Mouse (Mus musculus) embryonic stem cell, embryonic (primary cell): ENCODE measurements around the gene Lce1m.
"Not testable (repeated sequence)": the region's sequence is repeated elsewhere in the genome, so short reads cannot be mapped to it uniquely, and the experiment has no call there.

ENCODE experiments used
- CTCF ChIA-PET, 4 experiments: fragments of 300-600 bp in 2 of 4; fragments of 350-600 bp in 2 of 4; sonication (Branson Sonifier 250); formaldehyde crosslinking; loops; one replicate each; lab custom pipeline; 2022; ENCODE audit warnings: inconsistent platforms in 2 of 4; lab: Charles Lee
- POLR2A ChIA-PET, 4 experiments: fragments of 300-600 bp in 2 of 4; fragments of 350-600 bp in 2 of 4; sonication (Branson Sonifier 250); formaldehyde crosslinking; loops; one replicate each; lab custom pipeline; 2022; ENCODE audit warnings: antibody characterized with exemption in 4 of 4, inconsistent platforms in 1 of 4; lab: Charles Lee

Gene Lce1m

DNA sequence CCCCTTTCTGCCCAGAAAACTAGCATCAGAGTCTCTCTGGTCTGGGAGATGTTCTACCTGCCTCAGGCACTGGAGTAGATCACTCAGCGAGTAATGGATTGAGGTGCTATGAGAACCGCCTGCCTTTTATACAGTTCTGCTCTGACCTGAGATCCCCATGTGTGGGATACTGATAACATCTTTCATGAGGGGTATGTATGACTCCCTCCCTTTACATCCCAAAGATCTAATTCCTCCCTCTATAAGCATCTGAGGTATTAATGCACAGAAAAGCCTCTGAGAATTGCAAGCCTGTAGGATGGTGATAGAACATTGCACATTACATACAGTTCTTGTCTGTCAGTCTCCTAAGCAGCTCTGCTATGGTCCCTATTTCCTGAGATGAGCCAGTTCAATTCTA lies at the start of gene Lce1m:
Gene Lce1m (minus strand): TSS at position 101 of the 400 bp plus-strand sequence.
- ChIA-PET CTCF (no interaction called here), POLR2A (no interaction called here)

DNA sequence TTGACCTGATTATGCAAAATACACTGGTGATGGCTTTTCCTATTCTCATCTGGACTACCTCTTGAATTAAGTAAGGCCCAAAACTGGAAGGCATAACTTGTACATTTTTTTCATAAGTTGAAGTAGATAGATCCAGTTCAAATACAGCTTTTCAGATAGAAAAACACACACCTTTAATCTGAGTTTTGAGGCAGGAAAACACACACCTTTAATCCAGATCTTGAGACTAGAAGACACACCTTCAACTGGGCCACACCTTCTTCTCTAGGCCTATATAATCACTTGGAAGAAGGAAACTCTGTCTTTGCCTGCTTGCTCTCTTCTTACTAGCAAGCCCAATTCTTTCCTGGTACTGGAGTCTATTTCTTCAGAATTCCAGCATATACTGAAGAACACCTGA lies 49.7 kb upstream of the Lce1m start, which contains the start of gene Gm4858:
Gene Gm4858 (plus strand): TSS at position 301 of the 400 bp plus-strand sequence.
- CTCF ChIA-PET, POLR2A ChIA-PET: not testable (repeated sequence)

DNA sequence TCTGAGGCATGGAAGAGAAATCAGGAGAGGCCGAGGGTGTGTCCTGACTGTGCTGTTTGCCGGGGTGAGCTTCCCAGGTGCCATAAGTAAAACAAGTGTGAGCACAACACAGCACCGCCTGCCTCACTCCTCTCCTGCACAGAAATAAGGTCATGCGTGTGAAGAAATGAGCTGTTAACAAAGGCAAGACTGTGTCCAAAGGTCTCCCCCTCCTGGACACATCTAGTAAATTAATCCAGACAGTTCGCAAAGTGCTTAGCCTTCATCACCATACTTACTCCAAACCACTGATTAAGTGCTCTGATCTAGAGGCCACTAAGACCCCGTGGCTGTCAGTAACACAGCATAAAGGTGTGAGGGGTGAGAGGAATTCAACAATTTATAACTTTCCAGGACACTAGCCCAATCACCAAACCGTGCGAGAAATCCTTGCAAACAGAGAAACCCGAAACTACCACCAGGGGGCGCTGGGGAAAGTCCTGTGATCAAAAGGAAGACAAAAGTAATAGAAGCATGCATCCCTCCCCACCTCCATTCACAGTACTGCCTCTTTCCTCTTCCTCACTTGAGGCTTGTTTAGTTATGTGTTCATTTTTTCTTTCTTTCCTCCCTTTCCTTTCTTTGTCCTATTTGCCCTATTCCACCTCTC lies 34.1 kb upstream of the Lce1m start:
- POLR2A ChIA-PET: no interaction called here
- CTCF ChIA-PET: interaction anchor here (0.6 to 1.0 kb wide), 16 partner anchors 9 to 902 kb away, joined by 3 to 8 read pairs (median 3); partner anchors contain the start of gene Crct1 (in 1 of the 4)

DNA sequence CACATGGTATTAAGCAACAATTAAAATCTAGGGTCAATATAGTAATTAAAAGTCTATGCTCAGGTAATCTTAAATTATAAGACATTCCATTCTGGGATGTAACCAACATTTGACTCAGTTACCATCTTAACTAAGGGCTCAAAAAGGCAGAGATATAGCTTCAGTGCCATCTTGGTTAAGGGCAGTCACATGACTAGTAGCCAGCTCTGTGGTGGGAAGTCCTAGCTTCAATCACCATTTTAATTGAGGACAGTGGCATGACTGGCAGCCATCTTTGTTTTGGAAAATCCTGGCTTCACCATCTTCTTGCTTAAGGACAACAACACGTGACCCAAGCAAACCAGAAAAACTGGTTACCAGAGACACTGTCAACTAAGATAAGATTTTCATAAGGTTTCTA lies 31.3 kb upstream of the Lce1m start:
- ChIA-PET CTCF (interaction anchor here in 1 of 4 experiments (0.6 kb wide), 1 partner anchor 461 kb away, joined by 3 read pairs; no protein-coding TSS in a partner anchor), POLR2A (interaction anchor here in 1 of 4 experiments (0.6 to 0.7 kb wide), 2 partner anchors 63 to 294 kb away, joined by 3 read pairs; no protein-coding TSS in a partner anchor)

DNA sequence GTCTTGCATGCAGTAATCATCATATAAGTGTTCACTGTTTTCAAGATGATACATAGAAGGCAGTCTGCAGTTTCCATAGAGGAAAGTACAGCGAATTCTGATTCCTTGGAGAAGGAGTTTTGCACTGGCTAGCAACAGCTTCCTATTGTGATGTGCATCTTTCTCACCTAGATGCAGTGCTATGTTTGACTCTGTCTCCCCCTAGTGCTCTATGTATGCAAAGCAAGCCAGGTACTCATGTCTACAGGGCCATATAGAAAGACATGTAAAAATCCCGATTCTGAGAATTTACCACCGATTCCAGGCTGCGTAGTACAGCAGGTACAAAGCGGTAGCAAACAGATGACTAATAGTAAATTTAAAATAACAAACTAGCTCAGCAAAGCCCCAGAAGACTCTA lies 12.6 kb upstream of the Lce1m start:
- POLR2A ChIA-PET: interaction anchor here in 1 of 4 experiments (1.2 kb wide), 1 partner anchor 10 kb away, joined by 3 read pairs; no protein-coding TSS in a partner anchor
- CTCF ChIA-PET: interaction anchor here (0.6 to 2.6 kb wide), 33 partner anchors 8 to 889 kb away, joined by 3 to 20 read pairs (median 4); partner anchors contain the start of genes Crct1 (in 3 of the 4), Lce3c (in 1 of the 4) and Lelp1 (in 1 of the 4)

DNA sequence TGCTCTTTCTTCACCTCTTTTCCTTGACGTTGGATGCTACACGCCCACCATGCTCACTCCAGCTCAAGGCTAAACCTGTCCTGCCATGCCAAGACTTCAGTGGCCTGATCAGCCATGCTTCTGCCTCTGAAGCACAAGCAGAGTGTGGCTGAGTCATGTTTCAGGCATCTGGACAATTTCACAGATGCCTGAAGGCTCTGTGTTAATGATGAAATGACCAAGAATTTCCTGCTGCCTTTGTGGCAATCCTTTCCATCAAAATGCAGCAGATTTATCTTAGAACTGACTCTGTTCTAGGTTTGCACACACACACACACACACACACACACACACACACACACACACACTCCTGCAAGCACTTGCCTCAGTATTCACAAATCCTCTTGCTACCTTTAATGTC lies 6.6 kb upstream of the Lce1m start:
- ChIA-PET CTCF (interaction anchor here in 2 of 4 experiments (0.6 to 1.7 kb wide), 2 partner anchors 13 to 122 kb away, joined by 3 read pairs; no protein-coding TSS in a partner anchor), POLR2A (interaction anchor here in 1 of 4 experiments (0.6 to 1.3 kb wide), 2 partner anchors 10 to 421 kb away, joined by 4 to 5 read pairs; partner anchors contain the start of gene Crct1)

DNA sequence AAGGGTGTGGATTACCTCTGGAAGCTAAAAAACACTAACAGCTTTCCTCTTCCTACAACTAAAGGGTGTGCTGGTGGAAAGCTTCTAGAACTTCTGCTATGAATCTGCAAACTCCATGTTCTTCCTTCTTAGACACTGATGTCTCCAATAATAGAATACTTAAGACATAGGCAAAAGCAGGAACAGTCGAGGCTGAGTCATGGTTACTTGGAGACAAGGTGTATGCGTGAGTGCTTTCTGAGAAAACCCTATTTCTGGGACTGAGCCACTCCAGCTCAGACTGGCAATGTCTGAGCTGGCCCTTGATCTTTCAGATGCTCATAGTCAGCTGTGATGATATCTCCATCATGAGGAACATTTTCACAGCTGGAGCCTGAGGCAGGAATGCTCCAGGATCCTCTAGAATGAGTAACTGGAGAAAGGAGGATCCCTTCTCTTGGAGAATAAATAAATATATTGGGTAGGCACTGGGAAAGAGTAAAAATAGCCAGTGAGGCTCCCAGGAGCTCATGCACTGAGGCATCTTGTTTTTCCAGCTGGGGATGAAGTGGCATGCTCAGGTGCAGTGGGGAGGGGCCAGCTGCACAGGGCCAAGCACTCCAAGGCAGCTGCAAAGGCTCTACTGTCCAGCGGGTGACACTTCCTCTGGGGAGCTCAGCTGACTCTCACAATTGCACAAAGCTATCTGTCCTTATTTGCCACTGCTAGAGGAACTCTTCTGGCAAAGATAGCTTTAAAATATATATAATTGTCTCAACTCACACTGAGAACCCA lies 4.7 kb upstream of the Lce1m start:
- ChIA-PET POLR2A (interaction anchor here in 1 of 4 experiments (0.5 kb wide), 1 partner anchor 511 kb away, joined by 3 read pairs; no protein-coding TSS in a partner anchor), CTCF (interaction anchor here in 1 of 4 experiments (1.0 kb wide), 1 partner anchor 8 kb away, joined by 3 read pairs; no protein-coding TSS in a partner anchor)

DNA sequence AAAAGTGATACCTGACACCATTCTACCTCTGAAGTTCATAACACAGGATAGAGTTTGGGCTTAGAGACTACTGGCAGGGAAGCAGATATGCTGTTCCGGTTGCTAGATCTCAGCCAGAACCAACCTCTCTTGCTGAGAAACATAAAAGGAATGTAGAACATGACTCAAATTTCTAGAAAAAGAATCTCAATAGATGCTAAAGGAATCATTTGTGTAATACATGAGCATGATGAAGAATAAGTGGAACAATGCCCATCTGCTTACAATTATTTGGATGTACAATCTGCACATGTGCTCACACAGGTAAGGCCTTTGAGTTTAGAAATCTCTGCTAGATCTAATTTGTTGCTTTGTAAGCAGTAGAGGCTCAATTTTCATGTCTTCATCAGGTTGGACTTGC lies 2.3 kb upstream of the Lce1m start:
- POLR2A ChIA-PET: no interaction called here

DNA sequence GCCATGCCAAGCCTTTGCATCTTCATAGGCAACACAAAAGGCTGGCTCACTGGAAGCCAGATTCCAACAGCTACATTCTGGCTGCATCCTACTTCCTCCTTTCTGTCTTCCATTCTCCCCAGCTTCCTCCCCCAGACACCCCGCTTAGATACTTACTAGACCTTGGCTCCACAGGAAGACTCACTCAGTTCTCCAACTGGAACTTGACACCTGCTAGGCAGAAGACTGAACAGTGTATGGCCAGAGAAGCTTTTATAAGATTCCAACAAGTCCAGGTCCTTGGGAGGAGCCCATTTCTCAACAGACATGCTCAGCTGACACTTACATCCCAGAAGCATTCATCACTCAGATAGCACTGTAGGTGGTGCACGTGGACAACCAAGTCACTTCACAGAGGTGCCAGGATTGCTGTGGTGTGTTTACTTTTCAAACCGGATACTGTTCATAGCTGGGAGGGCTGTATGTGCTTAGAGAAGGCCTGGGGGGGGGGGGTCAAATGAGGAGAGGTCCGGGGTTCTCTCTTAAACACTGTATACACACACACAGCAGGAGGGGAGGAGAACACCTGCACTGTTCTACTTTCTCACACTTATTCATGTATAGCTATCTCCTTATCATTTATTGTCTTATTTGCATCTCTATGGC lies 3.3 kb downstream of the Lce1m start, which contains the start of gene Crct1:
Gene Crct1 (minus strand): TSS at position 228 of the 645 bp plus-strand sequence.
- CTCF ChIA-PET: interaction anchor here (0.6 to 3.7 kb wide), 8 partner anchors 11 to 108 kb away, joined by 3 to 20 read pairs (median 4); no protein-coding TSS in a partner anchor
- POLR2A ChIA-PET: interaction anchor here in 2 of 4 experiments (0.6 to 1.4 kb wide), 3 partner anchors 11 to 1713 kb away, joined by 4 to 9 read pairs (median 5); no protein-coding TSS in a partner anchor

More for the DNA sequence above, 2.3 kb upstream of the Lce1m start:
- CTCF ChIA-PET: interaction anchor here in 1 of 4 experiments (1.1 kb wide), 1 partner anchor 10 kb away, joined by 4 read pairs; no protein-coding TSS in a partner anchor

DNA sequence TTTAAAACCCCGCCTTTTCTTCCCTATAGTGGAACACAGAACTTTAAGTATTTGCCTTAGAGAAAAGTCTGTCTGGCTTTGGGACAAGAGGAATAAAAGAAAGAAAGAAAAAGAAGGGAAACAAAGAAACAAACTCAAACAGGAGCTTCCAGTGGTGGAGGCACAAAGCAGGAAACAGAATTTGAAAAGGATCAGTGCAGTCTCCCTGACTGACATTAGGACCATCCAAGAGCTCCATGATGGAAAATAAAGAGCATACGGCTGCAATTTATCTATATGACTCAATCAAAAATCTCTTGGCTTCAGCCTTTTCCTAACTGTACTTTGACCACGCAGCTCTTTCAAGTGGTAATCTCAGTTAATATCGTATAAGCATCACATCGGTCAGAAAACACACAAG lies 4.0 kb downstream of the Lce1m start:
- ChIA-PET POLR2A (interaction anchor here in 2 of 4 experiments (0.6 to 1.4 kb wide), 3 partner anchors 11 to 1712 kb away, joined by 3 to 5 read pairs (median 4); no protein-coding TSS in a partner anchor), CTCF (interaction anchor here (0.6 to 3.7 kb wide), 6 partner anchors 16 to 107 kb away, joined by 3 to 20 read pairs (median 5); no protein-coding TSS in a partner anchor)

DNA sequence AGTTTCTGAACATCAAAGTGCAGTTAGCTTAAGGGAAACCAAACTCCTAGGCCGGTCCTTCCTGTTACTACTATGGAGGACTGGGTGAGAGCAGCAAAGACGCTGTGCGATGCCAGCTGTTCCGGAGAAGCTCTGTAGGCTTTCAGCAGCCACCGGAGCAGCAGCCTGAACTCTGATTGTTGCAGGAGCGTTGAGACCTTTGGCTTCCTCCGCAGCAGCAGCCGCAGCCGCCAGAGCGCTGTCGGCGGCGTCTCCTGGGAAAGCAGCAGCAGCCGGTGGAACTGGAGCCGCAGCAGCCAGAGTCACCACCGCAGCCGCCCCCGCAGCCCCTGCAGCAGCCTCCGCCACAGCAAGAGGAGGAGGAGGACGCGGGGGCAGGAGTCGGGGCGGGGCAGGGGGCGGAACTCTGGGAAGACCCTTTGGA lies 4.5 kb downstream of the Lce1m start:
- ChIA-PET POLR2A (interaction anchor here in 1 of 4 experiments (0.9 to 1.4 kb wide), 2 partner anchors 12 to 16 kb away, joined by 3 to 4 read pairs; no protein-coding TSS in a partner anchor), CTCF (interaction anchor here in 2 of 4 experiments (1.3 to 3.7 kb wide), 4 partner anchors 17 to 107 kb away, joined by 3 to 20 read pairs (median 6); no protein-coding TSS in a partner anchor)

DNA sequence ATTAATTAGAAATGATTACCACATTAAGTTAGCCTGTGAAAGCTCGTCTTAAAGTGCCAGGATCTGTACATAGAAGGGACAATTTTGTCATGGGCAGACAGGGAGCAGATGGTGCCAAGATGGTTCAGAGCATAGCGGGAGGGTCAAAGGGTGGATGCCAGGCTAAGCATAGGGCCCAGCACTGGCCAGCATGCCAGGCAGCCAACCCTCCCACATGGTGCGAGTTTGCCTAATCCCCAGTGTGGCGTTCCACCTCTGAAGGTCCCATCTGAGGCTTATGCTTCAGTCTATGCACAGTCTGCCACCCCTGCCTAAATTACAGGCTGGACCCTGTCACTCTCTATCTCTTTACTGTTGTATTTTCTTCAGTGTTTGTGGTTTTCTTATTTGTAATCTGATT lies 16.0 kb downstream of the Lce1m start:
- ChIA-PET POLR2A (interaction anchor here in 1 of 4 experiments (1.6 kb wide), 1 partner anchor 15 kb away, joined by 5 read pairs; no protein-coding TSS in a partner anchor), CTCF (no interaction called here)

DNA sequence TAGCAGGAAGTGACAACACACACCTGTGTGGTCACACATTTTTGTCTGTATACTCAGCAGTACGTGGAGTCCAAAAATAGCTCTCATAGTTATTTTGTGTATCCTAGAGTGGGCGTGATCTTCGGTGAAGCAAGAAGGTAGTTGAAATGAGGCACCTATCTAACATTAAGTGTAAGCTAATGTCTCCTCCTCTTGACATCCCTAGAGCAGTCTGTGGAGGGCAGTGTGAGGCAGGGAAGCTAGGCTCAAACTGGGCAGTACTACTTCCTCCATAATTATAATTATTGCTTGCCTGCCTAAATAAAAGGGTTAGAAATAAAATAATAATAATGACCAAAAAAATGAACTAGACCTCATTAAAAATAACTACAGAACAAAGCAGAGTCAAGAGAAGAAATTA lies 18.2 kb downstream of the Lce1m start:
- POLR2A ChIA-PET: no interaction called here
- CTCF ChIA-PET: interaction anchor here in 1 of 4 experiments (1.2 kb wide), 1 partner anchor 31 kb away, joined by 4 read pairs; no protein-coding TSS in a partner anchor

DNA sequence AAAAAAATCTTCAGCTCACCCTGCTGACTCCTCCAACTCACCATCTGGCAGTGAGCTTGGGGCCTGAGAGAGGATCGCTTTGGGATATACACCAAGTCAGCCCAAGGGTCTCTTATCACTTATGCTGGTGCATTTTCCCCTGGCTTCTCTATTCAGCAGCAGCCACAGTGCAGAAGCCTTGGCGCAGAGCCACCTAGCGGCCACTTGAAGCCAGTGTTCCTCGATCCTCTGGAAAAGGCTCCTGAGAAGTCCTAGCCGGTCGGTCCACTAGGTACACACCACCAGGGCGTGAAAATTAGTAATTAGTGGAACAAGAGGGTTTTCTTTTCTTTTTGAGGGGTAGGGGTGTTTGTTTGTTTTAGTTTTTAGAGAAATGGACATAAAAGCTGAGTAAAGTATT lies 20.2 kb downstream of the Lce1m start:
- ChIA-PET POLR2A (no interaction called here), CTCF (interaction anchor here in 2 of 4 experiments (0.8 to 0.9 kb wide), 2 partner anchors 32 to 44 kb away, joined by 3 to 4 read pairs; no protein-coding TSS in a partner anchor)

DNA sequence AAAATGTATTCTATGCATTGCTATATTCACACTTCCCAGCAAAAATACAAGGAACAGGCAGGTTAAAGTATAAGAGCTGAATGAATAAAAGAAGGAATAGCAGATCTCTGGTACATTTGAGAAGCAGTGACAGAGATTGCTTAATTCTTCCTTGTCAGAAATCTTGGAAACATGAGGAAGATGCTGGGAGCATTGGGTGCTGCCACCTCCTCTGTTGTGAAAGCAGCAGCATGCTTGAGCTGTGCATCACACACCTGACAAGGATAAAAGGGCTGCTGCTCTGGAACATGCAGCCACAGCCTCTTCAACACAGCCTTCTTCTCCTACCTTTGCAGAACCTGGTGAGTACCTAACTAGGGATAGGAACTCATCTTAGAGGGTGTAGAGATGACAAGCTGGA lies 26.9 kb downstream of the Lce1m start, which contains the start of gene Lce3f:
Gene Lce3f (plus strand): TSS at position 301 of the 400 bp plus-strand sequence.
- ChIA-PET POLR2A (interaction anchor here in 1 of 4 experiments (0.7 kb wide), 1 partner anchor 148 kb away, joined by 3 read pairs; no protein-coding TSS in a partner anchor), CTCF (interaction anchor here in 1 of 4 experiments (0.5 kb wide), 1 partner anchor 363 kb away, joined by 6 read pairs; no protein-coding TSS in a partner anchor)

DNA sequence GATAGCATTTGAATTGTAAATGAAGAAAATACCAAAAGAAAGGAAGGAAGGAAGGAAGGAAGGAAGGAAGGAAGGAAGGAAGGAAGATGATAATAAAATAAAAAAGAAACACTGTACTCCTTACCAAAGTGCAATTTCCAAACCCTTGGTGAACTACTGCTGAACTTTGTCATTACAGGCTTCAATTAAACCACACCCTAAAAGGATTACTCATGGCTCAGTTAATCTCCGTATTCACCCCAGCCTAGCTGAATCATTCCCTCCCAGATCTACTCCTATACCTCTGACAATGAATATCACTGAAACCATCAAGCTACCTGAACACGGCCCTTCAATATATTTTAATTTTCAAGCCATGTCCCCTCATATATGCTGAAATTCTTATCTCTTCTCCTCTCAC lies 40.4 kb downstream of the Lce1m start:
- ChIA-PET POLR2A (no interaction called here), CTCF (no interaction called here)
